Mouse (Mus musculus) ES-E14 (cell line): ENCODE measurements around the gene Crebrf. TPM values are rescaled to one million over a fixed set of nuclear protein-coding genes. Genes with fewer than 3 reads are reported as not detected.
A peak's percentile ranks its signal among the peaks of the same experiment; 100 is the strongest.

Experiments used
- DNase-seq: peaks from one replicate; pipeline ENCODE4 v3.0.0-alpha.2; 2013; ENCODE audit warnings: low read depth, low spot score
- H3K27ac ChIP-seq: 2 replicates; pipeline ENCODE4 v1.5.1; 2012; ENCODE audit warnings: low read depth, mild to moderate bottlenecking, low read length, moderate library complexity, mixed read lengths; ENCODE audit not compliant: poor library complexity, insufficient read depth, severe bottlenecking
- H3K36me3 ChIP-seq: 2 replicates; pipeline ENCODE4 v1.6.1; 2012; ENCODE audit warnings: mild to moderate bottlenecking, low read length, moderate library complexity, mixed read lengths; ENCODE audit not compliant: control insufficient read depth, poor library complexity, insufficient read depth, severe bottlenecking
- H3K4me1 ChIP-seq, 2 experiments: fragments of 150-350 bp in 1 of 2; sonication (generic) in 1 of 2; 2 replicates each; pipeline ENCODE4 v1.6.1; 2012; ENCODE audit warnings: low read length in 2 of 2, mild to moderate bottlenecking in 1 of 2, mixed read lengths in 1 of 2; ENCODE audit not compliant: control insufficient read depth in 2 of 2, insufficient read depth in 2 of 2, poor library complexity in 1 of 2
- H3K4me3 ChIP-seq, 2 experiments: fragments of 150-350 bp in 1 of 2; sonication (generic) in 1 of 2; 2 replicates each; pipeline ENCODE4 v1.5.1; 2012; ENCODE audit warnings: low read length in 2 of 2, low read depth in 1 of 2, mild to moderate bottlenecking in 1 of 2, mixed read lengths in 1 of 2; ENCODE audit not compliant: insufficient read depth in 1 of 2, poor library complexity in 1 of 2, severe bottlenecking in 1 of 2
- H3K9ac ChIP-seq: 2 replicates; pipeline ENCODE4 v1.6.1; 2012; ENCODE audit warnings: low read depth, mild to moderate bottlenecking, low read length, mixed read lengths; ENCODE audit not compliant: poor library complexity, insufficient read depth, severe bottlenecking
- H3K9me3 ChIP-seq: fragments of 150-350 bp; sonication (generic); 2 replicates; pipeline ENCODE4 v1.6.1; 2012; ENCODE audit warnings: low read depth, mild to moderate bottlenecking, low read length; ENCODE audit not compliant: control insufficient read depth, insufficient read depth
- CHD2 ChIP-seq: IDR thresholded peaks from 2 replicates; pipeline ENCODE4 v1.6.1; 2014; ENCODE audit warnings: mild to moderate bottlenecking, low read depth, low read length, inconsistent platforms
- HCFC1 ChIP-seq: IDR thresholded peaks from 2 replicates; pipeline ENCODE4 v1.6.1; 2012; ENCODE audit warnings: low read length, inconsistent platforms, borderline replicate concordance; ENCODE audit not compliant: insufficient read depth
- MAFK ChIP-seq: IDR thresholded peaks from 2 replicates; pipeline ENCODE4 v1.6.1; 2014; ENCODE audit warnings: mild to moderate bottlenecking, low read depth, low read length, inconsistent platforms; ENCODE audit not compliant: insufficient read depth
- ZC3H11A ChIP-seq: IDR thresholded peaks from 2 replicates; pipeline ENCODE4 v1.6.1; 2012; ENCODE audit warnings: low read depth, mild to moderate bottlenecking, inconsistent platforms, low read length, borderline replicate concordance
- ZNF384 ChIP-seq: IDR thresholded peaks from 2 replicates; pipeline ENCODE4 v1.6.1; 2012; ENCODE audit warnings: low read depth, low read length, inconsistent platforms
- in situ Hi-C, 2 experiments: fragments of 600-800 bp; cut with MboI; formaldehyde crosslinking; loops; one replicate each; pipeline ENCODE4 v1.15.1; 2025; ENCODE audit warnings: low sequenced_read_pairs in 2 of 2, inconsistent platforms in 1 of 2; ENCODE audit not compliant: unreplicated experiment in 2 of 2
- total RNA-seq: library from RNA; depleted of rRNA; stranded (reverse); fragments of 300-350 nt; gene quantifications from 2 replicates; pipeline ENCODE4 v1.2.3, GENCODE M21; 2012

The Crebrf gene
- total RNA-seq, 1 experiment, result 16.6 TPM

DNA sequence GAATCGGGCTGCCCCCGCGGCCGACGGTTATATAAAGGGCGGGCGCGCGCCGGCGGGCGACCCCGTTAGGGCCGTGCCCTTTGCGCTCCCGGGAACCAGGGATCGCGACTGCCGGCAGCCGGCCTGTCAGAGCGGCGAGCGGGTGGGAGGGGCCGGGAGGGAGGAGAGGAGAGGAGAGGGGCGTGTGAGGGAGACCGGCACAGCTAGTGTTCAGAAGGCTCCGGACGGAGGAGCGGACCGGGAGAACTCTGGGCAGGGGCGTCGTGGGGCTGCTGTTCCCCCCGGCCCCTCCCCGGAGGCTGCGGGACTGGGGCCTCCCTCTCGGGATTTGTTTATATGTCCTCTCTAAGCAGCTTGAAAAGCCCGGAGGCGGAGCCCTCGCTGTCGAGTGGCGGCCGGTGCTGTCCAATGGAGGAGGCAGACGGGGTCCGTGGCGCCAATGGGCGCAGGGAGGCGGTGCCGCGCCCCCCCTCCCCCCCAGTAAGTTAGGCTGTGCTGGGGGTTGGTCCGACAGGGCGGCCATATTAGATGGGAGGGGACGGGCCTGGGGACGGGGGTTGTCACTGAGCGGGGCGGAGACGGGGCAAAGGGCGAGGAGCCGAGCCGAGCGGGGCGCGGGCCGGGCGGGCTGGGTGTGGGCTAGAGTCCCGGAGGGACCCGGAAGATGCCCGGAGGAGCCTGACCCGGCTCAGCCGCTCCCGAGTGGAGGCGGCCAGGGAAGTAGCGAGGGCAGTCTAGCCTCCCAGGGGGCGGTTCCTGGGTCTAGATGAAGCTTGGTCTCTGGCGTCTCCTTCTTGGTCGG, 667 bp downstream of the Crebrf start:
- no peaks in the 10 kb centered on the region for H3K36me3 ChIP-seq
- H3K27ac ChIP-seq, result peak overlapping the region; percentile 82; the same call in 1 of the 2 replicates
- TF ChIP-seq ZNF384 (no peak), MAFK (no peak), HCFC1 (no peak), CHD2 (peak; percentile 85), ZC3H11A (no peak)
- H3K9me3 ChIP-seq, result no peaks in the 10 kb centered on the region
- DNase-seq, result peak; percentile 93
- H3K9ac ChIP-seq, result peak overlapping the region; percentile 83
- H3K4me1 ChIP-seq, result 0 out of 4 replicates have a peak, but pooled peaks cover 0 to 1% of the 10 kb centered on the region in 2 experiments
- peak overlapping the region; percentile 95 to 96 for H3K4me3 ChIP-seq
- in situ Hi-C loops, result no loop called here

DNA sequence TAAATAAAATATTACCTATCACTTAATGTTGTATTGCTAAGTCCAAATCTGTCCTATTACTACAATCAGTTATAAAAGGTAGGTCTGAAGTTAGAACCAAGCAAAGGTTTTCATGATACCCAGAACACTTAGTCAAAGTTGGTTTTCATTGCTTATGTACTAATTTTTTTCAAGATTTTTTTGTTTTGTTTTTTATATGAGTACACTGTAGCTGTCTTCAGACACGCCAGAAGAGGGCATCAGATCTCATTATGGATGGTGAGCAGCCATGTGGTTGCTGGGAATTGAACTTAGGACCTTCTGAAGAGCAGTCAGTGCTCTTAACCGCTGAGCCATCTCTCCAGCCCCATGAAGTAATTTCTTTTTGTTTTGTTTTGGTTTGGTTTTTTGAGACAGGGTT, 2.4 kb downstream of the Crebrf start:
- Histone ChIP-seq H3K27ac (no peak overlapping the region), H3K4me1 (0 out of 4 replicates have a peak, but pooled peaks cover 0 to 1% of the 10 kb centered on the region in 2 experiments), H3K9me3 (no peaks in the 10 kb centered on the region), H3K4me3 (no peak overlapping the region), H3K36me3 (no peaks in the 10 kb centered on the region), H3K9ac (no peak overlapping the region)
- no peak for DNase-seq
- in situ Hi-C loops, result no loop called here
- TF ChIP-seq MAFK (no peak), CHD2 (no peak), HCFC1 (no peak), ZC3H11A (no peak), ZNF384 (no peak)

- H3K9ac ChIP-seq, result no peak overlapping the region
- TF ChIP-seq MAFK, result no peak
- TF ChIP-seq ZC3H11A, result no peak
- no peak for TF ChIP-seq HCFC1
- TF ChIP-seq ZNF384, result no peak
- TF ChIP-seq CHD2, result no peak
- in situ Hi-C loops, result no loop called here
- no peak overlapping the region for H3K4me3 ChIP-seq
- H3K9me3 ChIP-seq, result no peaks in the 10 kb centered on the region
- H3K27ac ChIP-seq, result no peak overlapping the region
- DNase-seq, result no peak
- H3K36me3 ChIP-seq, result no peaks in the 10 kb centered on the region
- H3K4me1 ChIP-seq, result 0 out of 4 replicates have a peak, but pooled peaks cover 0 to 1% of the 10 kb centered on the region in 2 experiments
These were observed 4.0 kb downstream of the Crebrf start for GRCm38 (mm10) chr17:26719405-26719804.

DNA sequence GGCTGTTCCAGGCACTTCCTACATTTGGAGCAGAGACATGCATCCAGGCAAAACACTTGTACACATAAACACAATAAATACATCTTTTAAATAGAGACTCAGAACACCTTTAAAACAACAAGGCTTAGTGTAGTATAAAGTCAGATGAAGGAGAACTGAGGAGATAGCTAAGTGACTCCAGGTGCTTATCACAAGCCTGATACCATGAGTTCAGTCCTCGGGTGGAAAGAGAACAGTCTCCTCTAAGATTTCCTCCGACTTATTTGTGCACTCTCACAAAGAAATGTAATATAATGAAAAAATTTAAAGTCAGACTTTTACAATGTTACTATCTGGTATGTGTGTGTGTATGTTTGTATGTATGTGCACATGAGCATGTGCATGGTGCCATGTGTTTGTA, 6.4 kb downstream of the Crebrf start:
- H3K9ac ChIP-seq, result no peak overlapping the region
- no peak for TF ChIP-seq HCFC1
- no peaks in the 10 kb centered on the region for H3K9me3 ChIP-seq
- in situ Hi-C loops, result no loop called here
- no peak overlapping the region for H3K4me3 ChIP-seq
- no peaks in the 10 kb centered on the region for H3K36me3 ChIP-seq
- H3K4me1 ChIP-seq, result 0 out of 4 replicates have a peak, but pooled peaks cover 0 to 1% of the 10 kb centered on the region in 2 experiments
- H3K27ac ChIP-seq, result no peak overlapping the region
- DNase-seq, result no peak

DNA sequence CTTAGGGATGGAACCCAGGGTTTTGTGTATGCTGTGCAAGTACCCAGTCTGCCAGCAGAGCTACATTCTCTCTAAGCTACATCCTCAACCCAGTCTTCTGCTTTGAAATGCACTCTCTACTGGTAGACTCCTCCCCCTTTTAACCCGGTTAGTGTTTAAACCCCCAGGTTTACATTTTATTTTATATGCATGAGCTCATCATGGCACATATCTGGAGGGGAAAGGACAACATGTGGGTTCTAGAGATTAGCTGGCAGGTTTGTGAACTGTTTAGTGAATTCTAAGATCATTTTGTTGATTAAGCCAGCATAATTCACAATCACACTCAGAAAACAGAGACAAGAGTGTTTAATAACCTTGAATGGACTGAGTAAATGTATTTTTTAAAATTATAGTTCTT, 9.3 kb downstream of the Crebrf start:
- no peak overlapping the region for H3K9ac ChIP-seq
- H3K36me3 ChIP-seq, result no peaks in the 10 kb centered on the region
- TF ChIP-seq CHD2 (no peak), MAFK (no peak), HCFC1 (no peak), ZC3H11A (no peak), ZNF384 (no peak)
- H3K4me1 ChIP-seq, result no peaks in the 10 kb centered on the region
- H3K27ac ChIP-seq, result no peak overlapping the region
- no peaks in the 10 kb centered on the region for H3K9me3 ChIP-seq
- DNase-seq, result no peak
- H3K4me3 ChIP-seq, result no peak overlapping the region
- in situ Hi-C loops, result no loop called here
